Mouse (Mus musculus) kidney, adult 11 months (tissue): ENCODE results near the gene Ccdc171.
A peak's percentile ranks its signal among the peaks of the same experiment; 100 is the strongest.

Experiments
- DNase-seq: peaks from one replicate; pipeline ENCODE4 v3.0.0; 2022

The Ccdc171 gene

DNA sequence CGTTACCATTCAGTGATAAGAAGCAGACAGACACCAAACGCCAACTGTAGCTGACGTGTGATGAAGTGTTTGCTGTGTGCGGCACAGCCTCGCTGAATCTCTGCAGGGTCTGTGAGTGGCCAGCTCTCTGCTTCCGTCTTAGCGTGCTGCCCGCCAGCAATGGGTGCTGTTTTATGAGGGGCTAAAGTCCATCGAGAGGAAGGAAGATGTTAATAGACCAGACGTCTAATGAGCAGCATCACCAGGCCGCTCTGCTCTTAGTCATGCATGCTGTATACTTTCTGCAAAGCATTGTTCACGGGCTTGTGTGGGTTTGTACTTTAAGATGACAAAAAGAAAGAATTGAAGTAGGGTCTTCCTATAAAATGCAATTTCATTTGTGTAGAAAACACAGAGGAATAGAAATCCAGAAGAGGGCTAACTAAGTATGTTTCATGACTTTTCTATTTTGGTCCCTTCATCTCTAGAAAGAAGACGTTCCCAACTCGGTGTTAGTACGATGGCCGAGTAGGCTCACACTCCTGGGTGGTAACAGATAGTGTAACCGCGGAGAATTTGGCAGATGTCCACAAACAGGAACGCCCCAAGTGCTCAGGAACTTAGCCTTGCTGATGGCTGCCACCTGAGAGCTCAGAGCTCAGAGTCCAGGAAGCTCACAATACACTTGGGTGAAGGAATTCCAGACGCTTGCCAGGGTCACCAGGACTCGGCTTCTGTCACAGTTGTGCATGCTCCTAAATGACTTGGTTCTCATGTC lies 273.5 kb downstream of the Ccdc171 start:
- DNase-seq, result peak; percentile 35

- no peak for DNase-seq
Observed at GRCm38 (mm10) chr4:83800402-83800801, 275.1 kb downstream of the Ccdc171 start.

DNA sequence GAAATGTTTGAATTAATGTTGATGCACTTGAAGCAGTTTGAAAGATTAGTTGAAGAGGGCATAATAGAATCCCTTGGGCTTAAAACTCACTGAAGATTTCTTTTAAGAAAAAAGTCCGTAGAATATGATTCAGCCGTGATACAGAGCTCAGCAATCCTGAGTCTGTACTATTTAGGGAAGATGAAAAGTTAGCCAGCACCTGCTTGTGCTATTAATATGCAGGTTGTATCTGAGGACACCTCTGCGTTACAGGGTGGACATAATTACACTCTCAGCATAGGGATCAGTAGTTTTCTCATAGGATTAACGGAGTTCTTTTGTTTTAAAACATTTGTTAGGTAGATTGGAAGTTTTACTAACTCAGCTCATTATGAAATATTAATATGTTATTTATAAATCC lies 291.6 kb downstream of the Ccdc171 start:
- DNase-seq, result no peak

GRCm38 (mm10) chr4:83829718-83830459 lies 304.5 kb downstream of the Ccdc171 start:
- DNase-seq, result no peak

DNA sequence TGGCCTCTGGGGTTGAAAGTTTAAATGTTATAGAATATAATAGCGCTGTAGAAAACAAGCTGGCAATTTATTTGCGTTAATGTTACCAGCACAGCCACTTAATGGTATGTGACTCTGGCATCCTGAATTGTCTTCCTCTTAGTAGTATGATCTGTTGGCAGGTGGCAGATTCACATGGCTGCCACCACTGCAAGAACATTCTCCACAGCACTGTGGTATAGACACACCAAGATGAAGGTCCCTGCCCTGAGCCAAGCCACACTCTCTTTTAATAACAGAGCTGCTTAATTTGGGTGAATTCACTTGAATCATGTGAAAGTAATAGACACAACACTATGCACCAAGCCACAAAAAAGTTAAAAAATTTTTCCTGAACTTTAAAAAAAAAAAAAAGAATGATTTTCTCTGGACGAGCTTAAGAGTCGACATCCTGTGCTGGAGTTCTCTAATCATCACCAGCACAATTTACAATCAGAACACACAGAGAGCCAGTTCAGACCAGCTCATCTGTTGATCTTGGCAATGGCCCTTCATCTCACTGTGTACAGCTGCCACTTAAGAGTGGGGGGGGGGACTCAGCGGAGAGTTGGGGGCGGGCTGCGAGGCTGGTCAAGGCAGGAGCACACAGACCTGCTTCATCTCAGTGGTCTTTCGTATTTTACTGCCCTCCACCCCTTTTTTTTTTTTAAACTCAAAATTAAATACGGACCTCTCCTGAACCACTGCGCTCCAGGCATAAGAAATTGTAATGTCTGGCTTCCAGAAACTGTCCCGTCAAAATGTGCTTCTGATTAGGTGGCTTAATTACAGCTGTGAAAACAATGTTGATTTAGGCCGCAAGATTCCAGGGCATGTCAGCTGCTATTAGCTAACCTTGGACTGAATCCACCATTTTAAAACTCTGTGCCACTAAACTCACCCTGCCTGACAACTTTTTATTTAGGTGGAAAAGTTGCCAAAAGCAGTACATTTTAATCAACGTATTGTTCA lies 305.8 kb downstream of the Ccdc171 start:
- DNase-seq, result peak; percentile 10

GRCm38 (mm10) chr4:83839077-83839476 lies 313.7 kb downstream of the Ccdc171 start:
- no peak for DNase-seq

GRCm38 (mm10) chr4:83846304-83846703 lies 321.0 kb downstream of the Ccdc171 start:
- DNase-seq, result no peak

GRCm38 (mm10) chr4:83853885-83854284 lies 328.5 kb downstream of the Ccdc171 start:
- no peak for DNase-seq

DNA sequence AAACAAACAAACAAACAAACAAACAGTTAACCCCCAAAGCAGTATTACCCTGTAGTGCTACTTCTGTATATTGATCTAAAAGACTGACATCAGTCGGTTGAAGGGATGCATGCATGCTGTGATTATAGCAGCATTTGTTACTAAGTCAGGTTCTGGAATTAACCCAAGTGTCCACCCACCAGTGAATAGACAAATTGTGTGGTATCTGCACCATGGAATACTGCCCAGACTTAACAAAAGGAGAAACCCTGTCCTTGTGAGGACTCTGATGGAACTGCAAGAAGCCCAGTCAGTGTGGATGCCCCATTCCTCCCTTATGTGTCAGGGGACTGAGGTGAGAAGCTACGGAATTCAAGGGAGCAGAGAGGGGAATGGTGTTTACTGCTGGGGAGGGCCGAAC lies 336.4 kb downstream of the Ccdc171 start:
- DNase-seq, result no peak

GRCm38 (mm10) chr4:83862295-83862694 lies 336.9 kb downstream of the Ccdc171 start:
- DNase-seq, result no peak

GRCm38 (mm10) chr4:83876600-83876999 lies 351.3 kb downstream of the Ccdc171 start:
- DNase-seq, result no peak

DNA sequence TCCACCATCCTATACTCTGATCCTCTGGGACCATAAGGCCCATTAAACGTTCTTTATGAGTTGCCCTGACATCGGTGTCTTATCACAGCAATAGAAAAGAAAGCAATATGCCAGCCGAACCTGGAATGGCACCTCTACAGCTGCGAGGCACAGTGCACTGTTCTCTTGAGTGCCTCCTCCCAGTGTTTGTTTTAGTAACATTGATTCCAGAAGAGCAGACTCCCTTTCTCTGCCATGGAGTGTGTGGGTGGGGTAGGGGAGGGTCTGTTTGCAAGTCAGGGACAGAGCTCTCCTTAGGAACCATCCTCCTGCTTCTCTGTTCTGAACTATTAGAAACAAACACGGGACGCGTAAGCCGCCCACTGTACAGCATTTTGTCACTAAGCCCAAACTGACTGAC lies 352.9 kb downstream of the Ccdc171 start:
- DNase-seq, result no peak

DNA sequence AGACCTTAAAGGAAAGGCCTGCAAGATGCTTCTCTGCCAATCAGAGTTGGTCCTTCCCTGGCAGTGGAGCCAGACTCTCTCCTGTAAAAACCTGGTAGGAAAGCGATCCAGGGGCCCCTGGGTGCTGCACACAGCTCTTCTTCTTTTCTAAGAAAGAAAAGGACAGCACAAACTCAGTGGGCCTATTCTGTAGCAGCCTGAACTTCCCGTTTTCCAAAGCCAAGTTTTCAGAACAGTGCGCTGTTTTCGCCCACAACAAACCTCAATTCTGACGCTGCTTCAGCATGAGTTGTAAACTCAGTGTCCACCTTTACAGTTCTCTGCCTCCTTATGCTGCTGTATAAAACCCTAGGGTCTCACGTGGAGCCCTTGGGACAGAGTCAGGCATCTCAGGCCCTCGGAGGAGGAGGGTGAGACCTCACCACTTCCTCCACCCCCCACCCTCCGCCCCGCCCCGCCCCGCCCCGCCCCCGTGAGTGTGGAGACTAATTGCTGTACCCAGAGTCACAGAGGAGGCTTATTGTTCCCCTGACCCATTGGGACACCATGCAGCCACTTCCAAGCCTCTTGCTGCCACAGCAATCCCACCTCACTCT lies 363.2 kb downstream of the Ccdc171 start:
- DNase-seq, result no peak

DNA sequence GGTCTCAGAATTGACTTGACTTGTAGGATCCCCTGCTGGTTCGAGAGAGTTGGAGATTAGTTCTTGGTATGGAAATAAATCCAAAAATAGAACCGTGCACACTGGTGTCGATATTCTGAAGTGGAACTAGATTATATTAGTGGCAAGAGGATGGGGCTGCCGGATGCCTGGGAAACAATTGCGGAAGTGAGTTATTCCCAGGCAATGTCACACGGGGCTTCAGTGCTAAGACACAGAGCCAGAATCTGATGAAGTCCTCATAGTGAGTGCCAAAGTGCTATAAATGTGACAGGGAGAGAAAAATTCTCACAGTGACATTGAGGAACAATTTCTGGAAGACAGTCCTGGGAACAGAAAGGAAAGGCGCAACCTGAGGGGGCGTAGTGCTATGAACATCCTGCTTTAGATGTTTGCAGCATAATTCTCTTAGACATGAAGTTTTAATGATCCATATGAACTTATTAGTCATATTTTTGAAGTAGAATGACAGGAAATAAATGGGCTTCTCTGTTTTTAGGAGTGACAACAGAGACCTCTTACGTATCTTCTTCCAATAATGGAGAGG lies 376.8 kb downstream of the Ccdc171 start:
- no peak for DNase-seq
